Mouse (Mus musculus): ENCODE results near the gene Cxcl9. TPM values are rescaled to one million over a fixed set of nuclear protein-coding genes. Genes with fewer than 3 reads are reported as not detected.

Cxcl9 gene
- not detected in 2 replicates for total RNA-seq (2014; fragmentation: Nextera tagmentation)
- 0.06 TPM in 1 of 2 replicates, not detected in the other for total RNA-seq (2017)
- polyA plus RNA-seq (2012), result not detected in 2 replicates

DNA sequence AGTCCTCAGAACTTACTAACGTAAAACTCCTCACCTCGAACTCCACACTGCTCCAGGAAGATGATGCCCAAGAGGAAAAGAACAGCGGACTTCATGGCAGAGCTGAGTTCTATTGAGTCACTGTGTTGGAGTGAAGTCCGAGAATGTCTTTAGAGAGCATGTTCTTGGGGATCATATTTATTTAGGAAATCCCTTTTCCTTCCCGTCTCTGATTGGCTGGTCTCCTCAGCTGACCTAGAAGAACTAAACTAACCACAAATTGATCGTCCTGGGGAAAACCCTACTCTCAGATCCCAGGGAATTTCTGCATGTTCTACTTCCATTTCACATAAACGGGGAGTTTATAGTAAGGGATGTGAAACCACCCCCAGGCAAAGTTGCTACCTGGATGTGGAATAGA lies at the start of gene Cxcl9:
Gene Cxcl9 (minus strand): TSS at position 151 of the 400 bp plus-strand sequence.
- Histone ChIP-seq H3K4me3 (ENCODE audit: low read depth, low read length) (no peak within 1 kb of the TSS), H3K27me3 (ENCODE audit: insufficient read depth, low read length) (peaks cover 45% of the 10 kb centered on the region), H3K36me3 (replicated peaks) (no peaks in the 10 kb centered on the region), H3K4me1 (ENCODE audit: insufficient read depth, low read depth, low read length) (peaks cover 16% of the 10 kb centered on the region), H3K9me3 (replicated peaks) (no peaks in the 10 kb centered on the region)
- DNase-seq (ENCODE audit: low spot score), result no peak
- no peak for ATAC-seq (ENCODE audit: extremely low read depth, insufficient number of reproducible peaks, low FRiP score, poor library complexity, severe bottlenecking)
- TF ChIP-seq CTCF (IDR thresholded peaks at IDR 0.05; ENCODE audit: low read depth, low read length) (no peak), GATA1 (IDR thresholded peaks at IDR 0.05; ENCODE audit: borderline replicate concordance, low read length) (no peak), GATA2 (IDR thresholded peaks at IDR 0.05; ENCODE audit: borderline replicate concordance, low read depth, low read length) (no peak), TAL1 (conservative IDR thresholded peaks at IDR 0.05; ENCODE audit: low read depth, low read length) (no peak), POLR2AphosphoS5 (IDR thresholded peaks at IDR 0.05; ENCODE audit: insufficient replicate concordance, low read depth, low read length) (no peak)

DNA sequence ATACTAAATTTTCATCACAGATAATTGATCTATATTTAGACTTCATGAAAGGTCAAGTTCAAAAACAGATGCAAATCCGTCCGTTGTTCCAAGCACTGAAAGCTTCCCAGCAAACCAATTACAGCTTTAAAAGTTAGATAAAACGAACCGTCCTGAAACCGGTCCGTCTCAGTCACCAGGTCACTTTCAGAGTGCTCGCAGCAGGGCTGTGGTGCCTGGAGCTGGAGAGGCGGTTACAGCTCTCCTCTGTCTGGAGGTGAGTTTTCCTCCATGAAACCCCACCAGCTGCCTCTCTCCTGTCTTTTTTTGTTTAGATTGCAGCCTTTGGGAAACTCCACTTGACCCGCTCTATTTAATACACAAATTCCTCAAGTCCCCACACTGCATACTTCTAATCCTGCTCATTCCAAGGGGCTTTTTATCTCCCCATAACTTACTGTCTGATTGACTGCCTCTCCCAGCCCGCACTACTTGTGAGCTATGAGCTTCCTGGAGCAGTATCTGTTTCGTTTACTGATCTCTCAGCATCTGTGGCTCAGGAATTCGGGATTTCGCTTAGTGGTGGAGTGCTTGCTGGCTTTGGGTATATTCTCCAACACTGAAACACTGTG lies 49.0 kb upstream of the Cxcl9 start:
- Histone ChIP-seq H3K27me3 (ENCODE audit: insufficient read depth, low read length) (peaks cover 32% of the 10 kb centered on the region), H3K9me3 (replicated peaks) (no peaks in the 10 kb centered on the region), H3K4me3 (ENCODE audit: low read depth, low read length) (no peak overlapping the region), H3K36me3 (replicated peaks) (no peaks in the 10 kb centered on the region), H3K4me1 (ENCODE audit: insufficient read depth, low read depth, low read length) (peaks cover 12% of the 10 kb centered on the region)
- ATAC-seq (ENCODE audit: extremely low read depth, insufficient number of reproducible peaks, low FRiP score, poor library complexity, severe bottlenecking) (no peak), DNase-seq (ENCODE audit: low spot score) (no peak)
- TF ChIP-seq GATA2 (IDR thresholded peaks at IDR 0.05; ENCODE audit: borderline replicate concordance, low read depth, low read length) (no peak), TAL1 (conservative IDR thresholded peaks at IDR 0.05; ENCODE audit: low read depth, low read length) (no peak), CTCF (IDR thresholded peaks at IDR 0.05; ENCODE audit: low read depth, low read length) (no peak), GATA1 (IDR thresholded peaks at IDR 0.05; ENCODE audit: borderline replicate concordance, low read length) (no peak), POLR2AphosphoS5 (IDR thresholded peaks at IDR 0.05; ENCODE audit: insufficient replicate concordance, low read depth, low read length) (no peak)

DNA sequence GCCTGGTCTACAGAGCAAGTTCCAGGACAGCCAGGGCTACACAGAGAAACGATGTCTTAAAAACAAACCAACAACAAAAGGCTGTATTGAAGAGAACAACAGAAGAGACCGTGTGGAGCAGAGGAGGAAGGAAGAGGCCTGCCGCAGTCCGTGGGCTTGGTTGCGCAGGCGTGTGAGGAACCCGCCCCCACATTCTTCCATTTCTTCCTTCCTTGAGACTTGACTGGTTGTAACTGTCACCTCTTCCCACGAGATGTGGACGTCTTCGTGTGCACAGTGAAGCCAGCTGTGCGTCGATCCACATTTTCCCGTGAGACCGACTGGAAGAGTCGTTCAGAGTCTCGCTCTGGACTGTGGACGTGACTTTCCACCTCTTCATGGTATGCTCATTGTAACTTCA lies 47.5 kb upstream of the Cxcl9 start:
- no peaks in the 10 kb centered on the region for H3K36me3 ChIP-seq (replicated peaks)
- TF ChIP-seq GATA1 (IDR thresholded peaks at IDR 0.05; ENCODE audit: borderline replicate concordance, low read length) (no peak), TAL1 (conservative IDR thresholded peaks at IDR 0.05; ENCODE audit: low read depth, low read length) (no peak), CTCF (IDR thresholded peaks at IDR 0.05; ENCODE audit: low read depth, low read length) (no peak), GATA2 (IDR thresholded peaks at IDR 0.05; ENCODE audit: borderline replicate concordance, low read depth, low read length) (no peak), POLR2AphosphoS5 (IDR thresholded peaks at IDR 0.05; ENCODE audit: insufficient replicate concordance, low read depth, low read length) (no peak)
- DNase-seq (ENCODE audit: low spot score) (no peak), ATAC-seq (ENCODE audit: extremely low read depth, insufficient number of reproducible peaks, low FRiP score, poor library complexity, severe bottlenecking) (no peak)
- peaks cover 8% of the 10 kb centered on the region for H3K4me1 ChIP-seq (ENCODE audit: insufficient read depth, low read depth, low read length)
- no peaks in the 10 kb centered on the region for H3K9me3 ChIP-seq (replicated peaks)
- H3K27me3 ChIP-seq (ENCODE audit: insufficient read depth, low read length), result peaks cover 44% of the 10 kb centered on the region
- H3K4me3 ChIP-seq (ENCODE audit: low read depth, low read length), result no peak overlapping the region

DNA sequence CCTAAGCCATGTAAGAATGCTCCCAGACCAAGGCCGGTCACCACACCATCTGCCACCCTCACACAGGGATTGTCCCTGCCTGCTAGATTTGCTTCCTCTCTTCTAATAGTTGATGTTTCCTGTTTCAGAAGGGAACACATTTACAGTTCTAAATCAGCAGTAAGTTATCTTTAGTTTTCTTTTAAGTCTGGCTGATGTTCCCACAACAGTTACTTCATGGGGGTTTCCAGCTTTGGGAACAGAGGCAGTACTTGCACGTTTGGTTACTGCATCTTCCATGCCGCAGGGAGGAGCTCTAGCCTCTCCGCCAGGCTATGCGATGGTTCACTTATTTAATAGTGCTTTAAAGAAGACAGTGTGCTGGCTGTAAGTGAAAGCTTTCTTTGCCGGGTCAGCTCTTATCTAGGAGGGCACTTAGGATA lies 46.9 kb upstream of the Cxcl9 start:
- DNase-seq (ENCODE audit: low spot score) (no peak), ATAC-seq (ENCODE audit: extremely low read depth, insufficient number of reproducible peaks, low FRiP score, poor library complexity, severe bottlenecking) (no peak)
- Histone ChIP-seq H3K27me3 (ENCODE audit: insufficient read depth, low read length) (peaks cover 44% of the 10 kb centered on the region), H3K9me3 (replicated peaks) (no peaks in the 10 kb centered on the region), H3K36me3 (replicated peaks) (no peaks in the 10 kb centered on the region), H3K4me1 (ENCODE audit: insufficient read depth, low read depth, low read length) (peaks cover 8% of the 10 kb centered on the region), H3K4me3 (ENCODE audit: low read depth, low read length) (no peak overlapping the region)
- TF ChIP-seq POLR2AphosphoS5 (IDR thresholded peaks at IDR 0.05; ENCODE audit: insufficient replicate concordance, low read depth, low read length) (no peak), GATA2 (IDR thresholded peaks at IDR 0.05; ENCODE audit: borderline replicate concordance, low read depth, low read length) (no peak), CTCF (IDR thresholded peaks at IDR 0.05; ENCODE audit: low read depth, low read length) (no peak), GATA1 (IDR thresholded peaks at IDR 0.05; ENCODE audit: borderline replicate concordance, low read length) (no peak), TAL1 (conservative IDR thresholded peaks at IDR 0.05; ENCODE audit: low read depth, low read length) (no peak)

DNA sequence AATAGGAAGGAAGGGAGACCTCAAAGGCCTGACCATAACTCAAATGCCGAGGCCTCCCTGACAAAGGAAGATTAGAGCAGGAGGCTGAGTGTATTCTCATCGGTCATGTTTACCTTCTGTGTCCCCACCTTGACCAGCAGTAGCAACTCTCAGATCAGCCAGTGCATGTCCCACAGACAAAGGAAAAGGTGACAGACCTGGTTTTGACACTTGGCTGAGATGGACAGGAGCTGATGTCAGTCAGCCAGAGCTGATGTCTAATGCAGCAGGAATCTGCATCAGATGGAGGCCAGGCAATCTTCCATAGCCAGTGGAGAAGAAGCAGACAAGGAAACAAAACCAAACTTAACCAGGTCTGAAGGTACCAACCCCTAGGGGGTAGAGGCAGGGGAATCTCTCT lies 44.7 kb upstream of the Cxcl9 start:
- ATAC-seq (ENCODE audit: extremely low read depth, insufficient number of reproducible peaks, low FRiP score, poor library complexity, severe bottlenecking), result no peak
- H3K9me3 ChIP-seq (replicated peaks), result no peaks in the 10 kb centered on the region
- no peaks in the 10 kb centered on the region for H3K36me3 ChIP-seq (replicated peaks)
- H3K4me1 ChIP-seq (ENCODE audit: insufficient read depth, low read depth, low read length), result peaks cover 8% of the 10 kb centered on the region
- H3K4me3 ChIP-seq (ENCODE audit: low read depth, low read length), result no peak overlapping the region
- peaks cover 56% of the 10 kb centered on the region for H3K27me3 ChIP-seq (ENCODE audit: insufficient read depth, low read length)
- TF ChIP-seq POLR2AphosphoS5 (IDR thresholded peaks at IDR 0.05; ENCODE audit: insufficient replicate concordance, low read depth, low read length) (no peak), GATA2 (IDR thresholded peaks at IDR 0.05; ENCODE audit: borderline replicate concordance, low read depth, low read length) (no peak), TAL1 (conservative IDR thresholded peaks at IDR 0.05; ENCODE audit: low read depth, low read length) (no peak), GATA1 (IDR thresholded peaks at IDR 0.05; ENCODE audit: borderline replicate concordance, low read length) (no peak), CTCF (IDR thresholded peaks at IDR 0.05; ENCODE audit: low read depth, low read length) (no peak)
- DNase-seq (ENCODE audit: low spot score), result no peak

DNA sequence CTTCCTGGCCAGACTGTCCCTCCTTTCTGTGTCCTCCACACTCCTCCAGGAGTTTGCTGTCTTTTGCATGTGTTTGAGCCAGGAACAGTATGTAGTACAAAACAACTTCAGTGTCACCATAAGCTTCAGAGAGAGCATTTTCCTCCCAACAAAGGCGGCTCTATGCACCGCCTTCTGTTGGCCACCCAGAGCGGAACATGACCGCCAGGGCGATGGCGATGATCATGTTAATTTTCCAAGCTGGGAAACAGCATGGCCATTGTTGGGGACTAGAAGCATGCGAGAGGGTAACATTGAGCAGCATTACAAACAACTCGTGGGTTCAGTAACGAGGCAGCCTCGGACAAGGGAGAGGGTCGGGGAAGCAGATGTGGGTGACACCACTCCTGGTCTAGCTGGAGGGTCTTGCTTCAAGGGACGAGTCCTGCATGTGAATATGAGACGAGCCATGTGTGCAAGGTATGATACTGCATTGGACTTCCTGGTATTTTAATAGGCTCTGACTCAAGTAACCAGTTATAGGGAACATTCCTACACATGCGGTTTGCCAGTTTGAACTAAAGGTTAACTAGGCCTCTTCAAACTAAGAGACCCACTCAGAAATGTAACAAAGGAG lies 43.6 kb upstream of the Cxcl9 start:
- ATAC-seq (ENCODE audit: extremely low read depth, insufficient number of reproducible peaks, low FRiP score, poor library complexity, severe bottlenecking), result no peak
- Histone ChIP-seq H3K9me3 (replicated peaks) (no peaks in the 10 kb centered on the region), H3K4me1 (ENCODE audit: insufficient read depth, low read depth, low read length) (peaks cover 8% of the 10 kb centered on the region), H3K27me3 (ENCODE audit: insufficient read depth, low read length) (peaks cover 54% of the 10 kb centered on the region), H3K36me3 (replicated peaks) (no peaks in the 10 kb centered on the region), H3K4me3 (ENCODE audit: low read depth, low read length) (no peak overlapping the region)
- TF ChIP-seq POLR2AphosphoS5 (IDR thresholded peaks at IDR 0.05; ENCODE audit: insufficient replicate concordance, low read depth, low read length), result no peak
- TF ChIP-seq GATA2 (IDR thresholded peaks at IDR 0.05; ENCODE audit: borderline replicate concordance, low read depth, low read length), result no peak
- TF ChIP-seq GATA1 (IDR thresholded peaks at IDR 0.05; ENCODE audit: borderline replicate concordance, low read length), result no peak
- no peak for TF ChIP-seq TAL1 (conservative IDR thresholded peaks at IDR 0.05; ENCODE audit: low read depth, low read length)
- no peak for TF ChIP-seq CTCF (IDR thresholded peaks at IDR 0.05; ENCODE audit: low read depth, low read length)
- no peak for DNase-seq (ENCODE audit: low spot score)
